Mouse (Mus musculus): ENCODE data around the gene Klhdc4. TPM values are rescaled to one million over a fixed set of nuclear protein-coding genes. Genes with fewer than 3 reads are reported as not detected.

Gene Klhdc4
- polyA plus RNA-seq, 1 experiment: 29.9 TPM

- WGBS: 92% methylated on average over 11 of the region's 11 CpGs
- no peaks in the 10 kb centered on the region for H3K27me3 ChIP-seq (ENCODE audit: control insufficient read depth, insufficient read depth, low read length)
- TF ChIP-seq CTCF (IDR thresholded peaks at IDR 0.05; ENCODE audit: borderline replicate concordance, control insufficient read depth, extremely low read depth, insufficient read depth, low read length, poor library complexity) (no peak), POLR2A (IDR thresholded peaks at IDR 0.05; ENCODE audit: control insufficient read depth, extremely low read depth, insufficient read depth, low read length, poor library complexity) (no peak)
- no peak overlapping the region for H3K4me3 ChIP-seq (ENCODE audit: control insufficient read depth, insufficient read depth, low read length)
- no peaks in the 10 kb centered on the region for H3K36me3 ChIP-seq (ENCODE audit: control insufficient read depth, insufficient read depth, low read length)
- no peak for DNase-seq
- H3K27ac ChIP-seq (ENCODE audit: control insufficient read depth, insufficient read depth, low read length): no peak overlapping the region
- H3K4me1 ChIP-seq (replicated peaks; ENCODE audit: control insufficient read depth, insufficient read depth, low read length): no peaks in the 10 kb centered on the region
Measured at GRCm38 (mm10) chr8:121821320-121821719, 8.0 kb downstream of the Klhdc4 start.

- 97% methylated on average over 6 of the region's 6 CpGs for WGBS
Measured at GRCm38 (mm10) chr8:121820840-121821239, 8.5 kb downstream of the Klhdc4 start.

GRCm38 (mm10) chr8:121818226-121818625 is 11.1 kb downstream of the Klhdc4 start:
- TF ChIP-seq POLR2A (IDR thresholded peaks at IDR 0.05; ENCODE audit: control insufficient read depth, extremely low read depth, insufficient read depth, low read length, poor library complexity): no peak
- no peak for TF ChIP-seq CTCF (IDR thresholded peaks at IDR 0.05; ENCODE audit: borderline replicate concordance, control insufficient read depth, extremely low read depth, insufficient read depth, low read length, poor library complexity)
- Histone ChIP-seq H3K27ac (ENCODE audit: control insufficient read depth, insufficient read depth, low read length) (no peak overlapping the region), H3K27me3 (ENCODE audit: control insufficient read depth, insufficient read depth, low read length) (no peaks in the 10 kb centered on the region), H3K36me3 (ENCODE audit: control insufficient read depth, insufficient read depth, low read length) (no peaks in the 10 kb centered on the region), H3K4me3 (ENCODE audit: control insufficient read depth, insufficient read depth, low read length) (no peak overlapping the region), H3K4me1 (replicated peaks; ENCODE audit: control insufficient read depth, insufficient read depth, low read length) (no peaks in the 10 kb centered on the region)
- WGBS: 94% methylated on average over 7 of the region's 7 CpGs
- no peak for DNase-seq

More at GRCm38 (mm10) chr8:121820840-121821239, 8.5 kb downstream of the Klhdc4 start:
- Histone ChIP-seq H3K27me3 (ENCODE audit: control insufficient read depth, insufficient read depth, low read length) (no peaks in the 10 kb centered on the region), H3K36me3 (ENCODE audit: control insufficient read depth, insufficient read depth, low read length) (no peaks in the 10 kb centered on the region), H3K27ac (ENCODE audit: control insufficient read depth, insufficient read depth, low read length) (no peak overlapping the region), H3K4me3 (ENCODE audit: control insufficient read depth, insufficient read depth, low read length) (no peak overlapping the region), H3K4me1 (replicated peaks; ENCODE audit: control insufficient read depth, insufficient read depth, low read length) (no peaks in the 10 kb centered on the region)
- no peak for DNase-seq
- no peak for TF ChIP-seq CTCF (IDR thresholded peaks at IDR 0.05; ENCODE audit: borderline replicate concordance, control insufficient read depth, extremely low read depth, insufficient read depth, low read length, poor library complexity)

GRCm38 (mm10) chr8:121811931-121812570 is 17.3 kb downstream of the Klhdc4 start:
- 97% methylated on average over 12 of the region's 12 CpGs for whole genome bisulfite sequencing
- TF ChIP-seq POLR2A (IDR thresholded peaks at IDR 0.05; ENCODE audit: control insufficient read depth, extremely low read depth, insufficient read depth, low read length, poor library complexity) (no peak), CTCF (IDR thresholded peaks at IDR 0.05; ENCODE audit: borderline replicate concordance, control insufficient read depth, extremely low read depth, insufficient read depth, low read length, poor library complexity) (no peak)
- no peak for DNase-seq
- H3K4me1 ChIP-seq (replicated peaks; ENCODE audit: control insufficient read depth, insufficient read depth, low read length): no peaks in the 10 kb centered on the region
- no peak overlapping the region for H3K4me3 ChIP-seq (ENCODE audit: control insufficient read depth, insufficient read depth, low read length)
- H3K36me3 ChIP-seq (ENCODE audit: control insufficient read depth, insufficient read depth, low read length): no peaks in the 10 kb centered on the region
- no peaks in the 10 kb centered on the region for H3K27me3 ChIP-seq (ENCODE audit: control insufficient read depth, insufficient read depth, low read length)
- H3K27ac ChIP-seq (ENCODE audit: control insufficient read depth, insufficient read depth, low read length): no peak overlapping the region

GRCm38 (mm10) chr8:121811502-121811901 is 17.9 kb downstream of the Klhdc4 start:
- WGBS: 98% methylated on average over 3 of the region's 3 CpGs
- no peak for DNase-seq
- Histone ChIP-seq H3K4me1 (replicated peaks; ENCODE audit: control insufficient read depth, insufficient read depth, low read length) (no peaks in the 10 kb centered on the region), H3K27me3 (ENCODE audit: control insufficient read depth, insufficient read depth, low read length) (no peaks in the 10 kb centered on the region), H3K27ac (ENCODE audit: control insufficient read depth, insufficient read depth, low read length) (no peak overlapping the region), H3K36me3 (ENCODE audit: control insufficient read depth, insufficient read depth, low read length) (no peaks in the 10 kb centered on the region), H3K4me3 (ENCODE audit: control insufficient read depth, insufficient read depth, low read length) (no peak overlapping the region)
- TF ChIP-seq POLR2A (IDR thresholded peaks at IDR 0.05; ENCODE audit: control insufficient read depth, extremely low read depth, insufficient read depth, low read length, poor library complexity) (no peak), CTCF (IDR thresholded peaks at IDR 0.05; ENCODE audit: borderline replicate concordance, control insufficient read depth, extremely low read depth, insufficient read depth, low read length, poor library complexity) (no peak)

GRCm38 (mm10) chr8:121809524-121810155 is 19.7 kb downstream of the Klhdc4 start:
- peaks cover 7% of the 10 kb centered on the region for H3K36me3 ChIP-seq (ENCODE audit: control insufficient read depth, insufficient read depth, low read length)
- no peak for DNase-seq
- no peak overlapping the region for H3K4me3 ChIP-seq (ENCODE audit: control insufficient read depth, insufficient read depth, low read length)
- no peak overlapping the region for H3K27ac ChIP-seq (ENCODE audit: control insufficient read depth, insufficient read depth, low read length)
- WGBS: 97% methylated on average over 11 of the region's 11 CpGs
- TF ChIP-seq CTCF (IDR thresholded peaks at IDR 0.05; ENCODE audit: borderline replicate concordance, control insufficient read depth, extremely low read depth, insufficient read depth, low read length, poor library complexity): no peak
- no peak for TF ChIP-seq POLR2A (IDR thresholded peaks at IDR 0.05; ENCODE audit: control insufficient read depth, extremely low read depth, insufficient read depth, low read length, poor library complexity)
- H3K4me1 ChIP-seq (replicated peaks; ENCODE audit: control insufficient read depth, insufficient read depth, low read length): no peaks in the 10 kb centered on the region
- H3K27me3 ChIP-seq (ENCODE audit: control insufficient read depth, insufficient read depth, low read length): no peaks in the 10 kb centered on the region

All from thymus, adult 2 months (tissue).